9 mouse cellular contexts compared by ENCODE assay signal in genomic region chr12:51000281-51001075, GRCm38 (mm10).
DNase-seq lines count a peak whose midpoint lies in the region; ATAC-seq lines count a peak whose summit lies in the region.
"Had no signal": no experiment of that assay in that cellular context is flagged by ENCODE, and none has a peak within 500 bp of the region (broad histone marks: within the 10 kb centered on the region; RNA-seq: fewer than 3 reads in every experiment).

No protein-coding gene starts in this region.

- H3K27me3 ChIP-seq in forebrain, embryonic 15.5 days, result no peaks in the 10 kb centered on the region
- H3K27me3 ChIP-seq in limb, embryonic 12.5 days, result 0 out of 2 replicates have a peak, but pooled peaks cover 6% of the 10 kb centered on the region

- ATAC-seq in forebrain, embryonic 15.5 days (replicated peaks), result no peak
- ATAC-seq in limb, embryonic 12.5 days (ENCODE audit: insufficient number of reproducible peaks, insufficient read depth, low FRiP score, low TSS enrichment, low read depth), result no peak

- intact Hi-C loops in left cerebral cortex, postnatal 10 days (cut with DNase I), result no loop called here

- peak overlapping the region; percentile 42 for H3K9ac ChIP-seq in forebrain, embryonic 15.5 days (replicated peaks)
- H3K9ac ChIP-seq in limb, embryonic 12.5 days (replicated peaks), result no peak overlapping the region
- H3K9ac ChIP-seq: liver, embryonic 14.5 days had no signal

- peak overlapping the region; percentile 40 for H3K4me2 ChIP-seq in forebrain, embryonic 15.5 days (replicated peaks)
- H3K4me2 ChIP-seq in limb, embryonic 12.5 days, result peak overlapping the region; percentile 44

- DNase-seq in left cerebral cortex, postnatal 10 days (ENCODE audit: extremely low spot score in 1 of 2, low spot score in 2 of 2), result peak; percentile 16 to 39
- DNase-seq in left cerebral cortex, adult 8-10 months (ENCODE audit: low spot score in 2 of 2), result no peak
- peak; percentile 21 for DNase-seq in retina, embryonic 14.5 days (ENCODE audit: low spot score)
- no peak for DNase-seq in spleen, adult 18-20 months
- DNase-seq in MN1 (ENCODE audit: low spot score), result no peak

- H3K36me3 ChIP-seq in forebrain, embryonic 15.5 days, result no peaks in the 10 kb centered on the region
- no peaks in the 10 kb centered on the region for H3K36me3 ChIP-seq in limb, embryonic 12.5 days
- H3K36me3 ChIP-seq: G1E had no signal

- H3K4me3 ChIP-seq in forebrain, embryonic 15.5 days, result 0 out of 2 replicates have a peak overlapping the region, but pooled peaks have one; percentile 3
- H3K4me3 ChIP-seq in limb, embryonic 12.5 days (replicated peaks), result peak overlapping the region; percentile 16

- H3K27ac ChIP-seq in forebrain, embryonic 15.5 days (replicated peaks), result peak overlapping the region; percentile 97
- no peak overlapping the region for H3K27ac ChIP-seq in limb, embryonic 12.5 days
- H3K27ac ChIP-seq: liver, embryonic 14.5 days had no signal

- 19% methylated on average over 18 of the region's 18 CpGs for WGBS in forebrain, embryonic 15.5 days
- WGBS in limb, embryonic 12.5 days, result 31% methylated on average over 18 of the region's 18 CpGs

- H3K9me3 ChIP-seq in forebrain, embryonic 15.5 days, result no peaks in the 10 kb centered on the region
- H3K9me3 ChIP-seq in limb, embryonic 12.5 days, result no peaks in the 10 kb centered on the region

- H3K4me1 ChIP-seq in forebrain, embryonic 15.5 days, result peaks cover 74% of the 10 kb centered on the region
- H3K4me1 ChIP-seq in limb, embryonic 12.5 days (replicated peaks), result peaks cover 32% of the 10 kb centered on the region

Comparison
In these comparisons a context has a peak if more than half of its experiments do, and no peak if none do; other contexts are left out.
1. DNase-seq: peak in left cerebral cortex, postnatal 10 days (2 of 2) and retina, embryonic 14.5 days (single experiment); none in left cerebral cortex, adult 8-10 months (0 of 2), spleen, adult 18-20 months (0 of 2) and MN1 (single experiment).